Mouse (Mus musculus) lung, embryonic 15.5 days (tissue): ENCODE results near the gene Ccdc120. TPM values are rescaled to one million over a fixed set of nuclear protein-coding genes. Genes with fewer than 3 reads are reported as not detected.
"Not testable (repeated sequence)": the region's sequence is repeated elsewhere in the genome, so short reads cannot be mapped to it uniquely, and the experiment has no call there.

Source experiments
- ATAC-seq: fragments of 200-750 bp; cut with Nextera tagmentation; 2 replicates; pipeline ENCODE4 v1.8.0; 2017; ENCODE audit warnings: moderate number of reproducible peaks, borderline replicate concordance; ENCODE audit not compliant: low FRiP score, low TSS enrichment; ENCODE audit errors: extremely low read depth
- H3K27ac ChIP-seq: fragments of 300-500 bp; sonication (generic); 2 replicates; pipeline ENCODE4 v1.5.1; 2015; ENCODE audit warnings: moderate library complexity, mild to moderate bottlenecking, inconsistent platforms
- H3K27me3 ChIP-seq: fragments of 300-500 bp; sonication (generic); 2 replicates; pipeline ENCODE4 v1.6.1; 2015; ENCODE audit warnings: inconsistent platforms
- H3K36me3 ChIP-seq: fragments of 300-500 bp; sonication (generic); 2 replicates; pipeline ENCODE4 v1.6.1; 2015; ENCODE audit warnings: inconsistent platforms
- H3K4me1 ChIP-seq: fragments of 300-500 bp; sonication (generic); 2 replicates; pipeline ENCODE4 v1.6.1; 2015; ENCODE audit warnings: inconsistent platforms
- H3K4me2 ChIP-seq: fragments of 300-500 bp; sonication (generic); 2 replicates; pipeline ENCODE4 v1.6.1; 2015; ENCODE audit warnings: inconsistent platforms, mild to moderate bottlenecking, moderate library complexity
- H3K4me3 ChIP-seq: fragments of 300-500 bp; sonication (generic); 2 replicates; pipeline ENCODE4 v1.5.1; 2015; ENCODE audit warnings: mild to moderate bottlenecking, inconsistent platforms
- H3K9ac ChIP-seq: fragments of 300-500 bp; sonication (generic); 2 replicates; pipeline ENCODE4 v1.6.1; 2015; ENCODE audit warnings: inconsistent platforms
- H3K9me3 ChIP-seq: fragments of 300-500 bp; sonication (generic); 2 replicates; pipeline ENCODE4 v1.6.1; 2016; ENCODE audit warnings: inconsistent platforms
- WGBS: fragments of 180-500 bp; shearing (Covaris S2); methylation state at CpG from one replicate; pipeline ENCODE4 v1.1.7; 2015; 5-methylcytosine and 5-hydroxymethylcytosine counted together
- polyA plus RNA-seq: library from polyadenylated mRNA; unstranded; fragments of >200 nt; fragmentation: Nextera tagmentation; extraction: Ambion mirVana; gene quantifications from 2 replicates; pipeline ENCODE4 v1.2.1, GENCODE M21; 2015

Ccdc120 gene
- polyA plus RNA-seq, 1 experiment from 2014 or later, result 23.6 TPM

- Histone ChIP-seq H3K4me3 (no peak overlapping the region), H3K9me3 (no peaks in the 10 kb centered on the region), H3K27me3 (no peaks in the 10 kb centered on the region), H3K27ac (no peak overlapping the region), H3K4me1 (no peaks in the 10 kb centered on the region), H3K36me3 (peaks cover 15% of the 10 kb centered on the region), H3K4me2 (no peak overlapping the region), H3K9ac (no peak overlapping the region)
- 70% methylated on average over 9 of the region's 9 CpGs for WGBS
- no peak for ATAC-seq
Observed at GRCm38 (mm10) chrX:7775501-7776205, 24.9 kb upstream of the Ccdc120 start.

DNA sequence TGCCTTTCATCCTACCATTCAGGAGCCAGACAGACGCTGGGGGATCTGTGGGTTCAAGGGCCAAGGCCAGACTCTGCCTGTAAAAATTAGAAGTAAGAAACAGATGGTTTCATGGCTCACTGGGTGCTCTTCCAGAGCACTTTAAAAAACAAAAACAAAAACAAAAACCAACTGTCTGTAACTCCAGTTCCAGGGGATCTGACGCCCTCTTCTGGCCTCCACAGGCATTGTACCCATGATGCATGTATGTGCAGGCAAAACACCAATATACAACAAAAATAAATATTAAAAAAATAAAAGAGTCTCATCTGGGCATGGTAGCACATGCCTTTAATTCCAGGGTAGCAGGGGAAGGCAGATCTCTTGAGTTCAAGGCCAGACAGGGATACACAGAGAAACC lies 22.1 kb upstream of the Ccdc120 start:
- Histone ChIP-seq H3K4me2 (no peak overlapping the region), H3K36me3 (peaks cover 28% of the 10 kb centered on the region), H3K4me1 (no peaks in the 10 kb centered on the region), H3K27me3 (no peaks in the 10 kb centered on the region), H3K9ac (no peak overlapping the region), H3K4me3 (no peak overlapping the region), H3K27ac (no peak overlapping the region), H3K9me3 (no peaks in the 10 kb centered on the region)
- 48% methylated on average over 2 of the region's 2 CpGs for WGBS
- ATAC-seq, result no peak

- no peak overlapping the region for H3K4me2 ChIP-seq
- no peak overlapping the region for H3K4me3 ChIP-seq
- no peak for ATAC-seq
- H3K27ac ChIP-seq, result no peak overlapping the region
- H3K9me3 ChIP-seq, result no peaks in the 10 kb centered on the region
- H3K9ac ChIP-seq, result no peak overlapping the region
- H3K4me1 ChIP-seq, result peaks cover 15% of the 10 kb centered on the region
- 87% methylated on average over 7 of the region's 7 CpGs for WGBS
- peaks cover 35% of the 10 kb centered on the region for H3K36me3 ChIP-seq
- H3K27me3 ChIP-seq, result no peaks in the 10 kb centered on the region
Observed at GRCm38 (mm10) chrX:7769302-7770017, 18.8 kb upstream of the Ccdc120 start.

GRCm38 (mm10) chrX:7765764-7766163 lies 15.1 kb upstream of the Ccdc120 start:
- WGBS, result 11% methylated on average over 11 of the region's 11 CpGs
- H3K4me2 ChIP-seq, result peak overlapping the region; percentile 66
- H3K4me3 ChIP-seq, result peak overlapping the region; percentile 67
- no peaks in the 10 kb centered on the region for H3K27me3 ChIP-seq
- ATAC-seq, result peak; percentile 68; the same call in 1 of the 2 replicates
- peaks cover 22% of the 10 kb centered on the region for H3K36me3 ChIP-seq
- H3K9me3 ChIP-seq, result no peaks in the 10 kb centered on the region
- peaks cover 17% of the 10 kb centered on the region for H3K4me1 ChIP-seq
- H3K27ac ChIP-seq, result peak overlapping the region; percentile 56; the same call in 1 of the 2 replicates
- H3K9ac ChIP-seq, result 0 out of 2 replicates have a peak overlapping the region, but pooled peaks have one; percentile 7

DNA sequence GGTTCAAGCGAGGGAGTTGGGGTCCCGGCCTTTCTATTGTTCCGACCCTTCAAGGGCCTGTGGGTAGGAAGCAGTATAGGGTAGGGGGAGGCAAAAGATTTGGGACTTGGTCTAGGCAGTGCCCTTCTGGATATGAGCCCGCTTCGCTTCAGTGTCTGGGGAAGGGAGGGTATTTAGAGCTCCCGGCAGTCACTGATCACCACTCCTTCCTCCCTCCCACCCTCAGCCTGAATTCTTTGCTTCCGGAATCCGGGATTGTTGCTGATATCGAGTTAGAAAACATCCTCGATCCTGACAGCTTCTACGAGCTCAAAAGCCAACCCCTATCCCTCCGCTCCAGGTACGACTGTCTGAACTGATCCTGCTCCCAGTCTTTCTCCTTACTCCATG lies 14.6 kb upstream of the Ccdc120 start:
- WGBS, result 19% methylated on average over 11 of the region's 13 CpGs
- Histone ChIP-seq H3K27me3 (no peaks in the 10 kb centered on the region), H3K9me3 (no peaks in the 10 kb centered on the region), H3K9ac (0 out of 2 replicates have a peak overlapping the region, but pooled peaks have one; percentile 7), H3K4me1 (peaks cover 17% of the 10 kb centered on the region), H3K4me3 (peak overlapping the region; percentile 67), H3K36me3 (peaks cover 18% of the 10 kb centered on the region), H3K27ac (peak overlapping the region; percentile 56; the same call in 1 of the 2 replicates), H3K4me2 (peak overlapping the region; percentile 66)
- ATAC-seq, result no peak

GRCm38 (mm10) chrX:7764657-7765280 lies 14.1 kb upstream of the Ccdc120 start:
- Histone ChIP-seq H3K27ac (peak overlapping the region; percentile 56; the same call in 1 of the 2 replicates), H3K9me3 (no peaks in the 10 kb centered on the region), H3K27me3 (no peaks in the 10 kb centered on the region), H3K36me3 (peaks cover 16% of the 10 kb centered on the region), H3K9ac (0 out of 2 replicates have a peak overlapping the region, but pooled peaks have one; percentile 7), H3K4me3 (peak overlapping the region; percentile 67), H3K4me2 (peak overlapping the region; percentile 66), H3K4me1 (peaks cover 17% of the 10 kb centered on the region)
- 19% methylated on average over 9 of the region's 9 CpGs for WGBS
- ATAC-seq, result no peak

- peak overlapping the region; percentile 66 for H3K9ac ChIP-seq
- H3K27ac ChIP-seq, result peak overlapping the region; percentile 55
- no peaks in the 10 kb centered on the region for H3K9me3 ChIP-seq
- H3K4me1 ChIP-seq, result peaks cover 17% of the 10 kb centered on the region
- no peaks in the 10 kb centered on the region for H3K27me3 ChIP-seq
- peaks cover 15% of the 10 kb centered on the region for H3K36me3 ChIP-seq
- WGBS, result 9% methylated on average over 21 of the region's 22 CpGs
- H3K4me3 ChIP-seq, result peak overlapping the region; percentile 67
- peak overlapping the region; percentile 66 for H3K4me2 ChIP-seq
- ATAC-seq, result no peak
Observed at GRCm38 (mm10) chrX:7763631-7764393, 13.1 kb upstream of the Ccdc120 start.

DNA sequence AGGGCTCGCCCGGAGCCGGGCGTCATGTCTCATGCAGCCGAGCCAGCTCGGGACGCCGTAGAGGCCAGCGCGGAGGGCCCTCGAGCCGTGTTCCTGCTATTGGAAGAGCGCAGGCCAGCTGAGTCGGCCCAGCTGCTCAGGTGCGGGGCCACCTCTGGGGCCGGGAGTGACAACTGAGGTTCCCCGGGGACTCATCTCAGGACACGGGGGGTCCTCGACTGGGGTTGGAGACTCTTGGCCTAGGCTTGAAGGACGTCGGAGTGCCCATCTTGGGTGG lies 12.2 kb upstream of the Ccdc120 start:
- 15% methylated on average over 21 of the region's 21 CpGs for WGBS
- peak overlapping the region; percentile 55 for H3K27ac ChIP-seq
- no peaks in the 10 kb centered on the region for H3K27me3 ChIP-seq
- H3K9ac ChIP-seq, result peak overlapping the region; percentile 66
- H3K4me2 ChIP-seq, result peak overlapping the region; percentile 66
- peak; percentile 28; the same call in 1 of the 2 replicates for ATAC-seq
- H3K9me3 ChIP-seq, result no peaks in the 10 kb centered on the region
- peaks cover 8% of the 10 kb centered on the region for H3K36me3 ChIP-seq
- peak overlapping the region; percentile 67 for H3K4me3 ChIP-seq
- peaks cover 17% of the 10 kb centered on the region for H3K4me1 ChIP-seq

DNA sequence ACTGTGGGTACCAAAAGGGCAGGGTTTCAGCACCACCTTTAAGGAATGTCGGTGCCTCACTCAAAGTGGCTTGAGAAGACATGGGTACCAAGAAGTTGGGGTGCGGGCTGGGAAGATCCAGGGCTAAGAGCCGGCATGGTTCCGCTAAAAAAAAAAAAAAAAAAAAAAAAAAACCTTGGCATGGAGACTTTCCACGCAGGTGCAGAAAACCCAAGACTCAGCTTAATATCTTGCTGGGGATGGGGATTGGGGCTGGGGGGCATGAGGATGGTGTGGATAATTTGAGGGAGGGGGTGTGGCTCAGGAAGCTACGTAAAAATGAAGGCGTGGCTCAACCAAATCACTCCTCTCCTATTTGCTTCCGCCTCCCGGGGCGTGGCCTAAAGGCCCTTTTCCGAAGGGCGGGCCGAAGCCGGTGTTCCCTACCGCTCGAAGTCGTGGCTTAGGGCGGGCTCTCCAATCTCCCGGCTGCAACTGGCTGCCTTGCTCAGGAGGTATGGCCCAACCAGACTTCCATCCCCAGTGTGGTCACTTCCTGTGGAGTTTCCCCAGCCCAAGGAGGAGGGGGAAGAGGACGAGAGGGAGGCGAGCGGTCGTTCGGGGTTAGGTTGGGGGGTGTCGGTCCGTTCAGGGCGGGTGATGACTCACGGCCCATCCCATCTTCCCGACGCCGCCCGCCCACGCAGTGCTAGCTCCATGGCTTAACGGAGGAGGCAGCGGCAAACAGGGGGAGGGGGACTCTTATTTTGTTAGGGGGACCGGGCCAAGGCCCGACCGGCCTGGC lies 11.6 kb upstream of the Ccdc120 start, which contains the start of gene Tfe3:
TSS of gene Tfe3 (plus strand) at position 424 of the 784 bp plus-strand sequence.
- peak within 1 kb of the TSS; percentile 66 for H3K4me2 ChIP-seq
- peaks cover 17% of the 10 kb centered on the region for H3K4me1 ChIP-seq
- H3K36me3 ChIP-seq, result peaks cover 3% of the 10 kb centered on the region; the same call in 1 of the 2 replicates
- H3K4me3 ChIP-seq, result peak within 1 kb of the TSS; percentile 67
- 14% methylated on average over 35 of the region's 38 CpGs for WGBS
- peak; percentile 95 for ATAC-seq
- H3K27me3 ChIP-seq, result no peaks in the 10 kb centered on the region
- H3K9me3 ChIP-seq, result no peaks in the 10 kb centered on the region
- H3K27ac ChIP-seq, result peak within 1 kb of the TSS; percentile 55
- H3K9ac ChIP-seq, result peak within 1 kb of the TSS; percentile 66

GRCm38 (mm10) chrX:7753627-7754026 lies 2.9 kb upstream of the Ccdc120 start:
- H3K27ac ChIP-seq, H3K27me3 ChIP-seq, H3K4me2 ChIP-seq, H3K9me3 ChIP-seq, ATAC-seq, H3K9ac ChIP-seq, H3K4me3 ChIP-seq, H3K36me3 ChIP-seq, H3K4me1 ChIP-seq: not testable (repeated sequence)
- WGBS, result 17% methylated on average over 3 of the region's 3 CpGs

DNA sequence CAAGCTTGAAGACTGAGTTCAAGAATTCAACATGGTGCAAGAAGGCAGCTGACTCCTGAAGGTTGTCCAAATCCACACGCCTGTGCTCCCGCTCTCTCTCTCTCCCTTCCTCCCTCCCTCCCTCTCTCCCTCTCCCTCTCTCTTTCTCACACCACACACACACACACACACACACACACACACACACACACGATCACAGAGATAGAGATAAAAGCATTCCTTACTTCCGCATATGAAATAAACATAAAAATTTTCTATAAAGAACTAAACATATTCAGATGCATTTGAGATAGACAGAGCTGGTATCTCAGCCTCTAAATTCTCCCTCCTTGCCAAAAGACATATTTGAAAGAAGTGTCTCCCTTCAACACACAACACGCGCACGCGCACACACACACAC lies 5.3 kb downstream of the Ccdc120 start:
- H3K9me3 ChIP-seq, result no peaks in the 10 kb centered on the region
- no peak overlapping the region for H3K9ac ChIP-seq
- ATAC-seq, result no peak
- H3K36me3 ChIP-seq, result no peaks in the 10 kb centered on the region
- no peak overlapping the region for H3K4me3 ChIP-seq
- H3K27me3 ChIP-seq, result no peaks in the 10 kb centered on the region
- no peak overlapping the region for H3K27ac ChIP-seq
- H3K4me1 ChIP-seq, result 0 out of 2 replicates have a peak, but pooled peaks cover 6% of the 10 kb centered on the region
- WGBS, result 66% methylated on average over 8 of the region's 8 CpGs
- H3K4me2 ChIP-seq, result no peak overlapping the region
